Mouse (Mus musculus) cerebellum, adult 11 months (tissue): Measurements from ENCODE around the gene Adamts15.

Experiments
- DNase-seq: peaks from one replicate; pipeline ENCODE4 v3.0.0; 2022

The Adamts15 gene

DNA sequence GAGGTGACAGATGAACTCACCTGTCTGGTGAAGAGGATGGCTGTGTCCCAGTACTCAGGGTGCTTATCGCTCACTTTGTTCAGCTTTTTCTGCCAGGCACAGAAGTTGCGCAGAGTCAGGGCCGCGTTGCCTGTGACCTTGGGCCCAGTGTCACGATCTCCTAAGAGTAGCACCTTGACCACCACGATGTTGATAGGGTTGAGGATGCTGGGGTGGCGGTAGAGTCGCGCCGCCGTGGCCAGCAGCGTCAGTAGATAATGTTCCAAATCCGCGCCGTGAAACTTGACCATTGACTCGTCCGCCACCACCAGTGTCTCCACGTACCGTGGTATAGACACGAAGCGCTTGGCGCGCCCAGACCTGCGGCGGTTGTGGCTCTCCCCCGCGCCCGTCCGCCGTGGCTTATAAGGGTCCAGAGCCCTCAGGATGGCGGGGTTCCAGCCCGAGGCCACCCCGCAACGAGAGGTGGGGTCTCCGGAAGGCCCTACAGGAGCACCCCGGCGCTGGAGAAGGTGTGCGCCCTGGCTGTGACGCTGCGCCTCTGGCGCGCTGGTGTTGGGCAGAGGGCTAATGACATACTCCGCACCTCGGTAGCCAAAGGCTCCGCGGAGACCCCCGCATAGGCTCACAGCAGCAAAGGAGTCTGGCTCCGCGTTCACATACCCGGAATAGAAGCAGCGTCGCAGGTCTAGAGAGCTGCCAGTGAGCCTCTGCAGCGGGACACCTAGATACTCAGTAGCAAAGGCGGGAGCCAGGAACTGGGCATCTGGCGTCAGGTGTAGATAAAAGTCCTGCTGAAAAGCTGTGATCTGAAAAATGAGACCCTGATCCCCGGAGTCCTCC lies 770 bp downstream of the Adamts15 start:
- no peak for DNase-seq

DNA sequence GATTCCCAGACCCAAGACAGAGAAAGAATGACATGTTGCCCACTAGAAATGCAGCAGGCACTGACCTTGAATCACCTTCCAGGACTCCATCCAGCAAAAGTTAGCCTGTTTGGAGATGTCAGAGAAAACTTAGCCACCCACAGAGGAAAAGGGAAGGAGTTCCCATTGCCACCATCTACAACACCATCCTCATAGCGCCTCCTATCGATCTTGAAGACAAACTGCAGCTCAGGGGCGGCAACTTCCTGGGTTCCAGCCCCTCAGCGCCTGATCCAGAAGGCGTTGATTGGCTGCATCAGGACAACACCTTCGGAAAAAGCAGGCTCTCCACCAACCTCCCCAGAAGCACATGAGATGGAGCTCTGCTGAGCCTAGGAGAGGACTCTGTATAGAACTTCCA lies 1.5 kb downstream of the Adamts15 start:
- no peak for DNase-seq

- DNase-seq, result no peak
Measured at GRCm38 (mm10) chr9:30919686-30920085, 2.6 kb downstream of the Adamts15 start.

DNA sequence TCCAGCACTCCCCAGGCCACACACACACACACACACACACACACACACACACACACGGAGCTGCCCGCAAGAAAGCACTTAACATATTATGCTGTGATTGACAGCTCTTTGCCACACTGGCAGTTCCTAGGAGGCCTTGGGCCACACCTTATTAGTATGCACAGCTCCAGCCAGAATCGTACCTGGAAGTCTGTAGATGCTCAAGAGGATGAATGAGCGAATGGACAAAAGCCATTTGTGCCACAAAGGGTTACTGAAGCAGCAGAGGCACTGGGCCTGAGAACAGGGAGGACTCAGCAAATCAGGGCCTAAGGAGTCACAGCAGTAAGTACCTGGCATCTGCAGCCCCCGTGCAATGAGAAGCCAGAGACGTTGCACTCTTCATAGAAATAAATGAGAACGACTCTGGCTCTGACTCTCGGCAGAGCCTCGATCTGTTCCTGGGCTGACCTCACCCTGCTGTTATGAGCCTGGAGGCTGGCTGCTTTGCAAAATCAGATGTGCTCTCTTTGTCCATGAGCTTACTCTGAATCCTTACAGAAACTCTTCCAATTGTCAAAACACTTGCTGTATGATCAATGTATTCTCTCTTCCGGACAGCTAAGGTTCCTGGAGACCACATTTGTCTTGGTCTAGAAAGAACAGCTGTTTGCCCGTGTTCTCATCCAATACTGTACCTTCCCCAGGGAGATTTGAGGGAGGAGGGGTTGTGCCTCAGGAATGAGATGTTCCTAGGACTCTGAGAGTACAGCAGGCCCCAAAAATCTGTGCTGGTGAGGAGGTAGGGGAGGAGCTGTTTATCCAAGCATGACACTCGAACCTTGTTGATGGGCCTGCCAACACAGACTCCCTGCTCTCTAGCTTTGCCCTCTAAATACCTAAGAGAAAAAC lies 3.5 kb downstream of the Adamts15 start:
- DNase-seq, result no peak

- DNase-seq, result no peak
Measured at GRCm38 (mm10) chr9:30916266-30916968, 5.8 kb downstream of the Adamts15 start.

GRCm38 (mm10) chr9:30914241-30914640 lies 8.0 kb downstream of the Adamts15 start:
- no peak for DNase-seq

GRCm38 (mm10) chr9:30913429-30913828 lies 8.8 kb downstream of the Adamts15 start:
- no peak for DNase-seq

GRCm38 (mm10) chr9:30912161-30912560 lies 10.1 kb downstream of the Adamts15 start:
- no peak for DNase-seq

DNA sequence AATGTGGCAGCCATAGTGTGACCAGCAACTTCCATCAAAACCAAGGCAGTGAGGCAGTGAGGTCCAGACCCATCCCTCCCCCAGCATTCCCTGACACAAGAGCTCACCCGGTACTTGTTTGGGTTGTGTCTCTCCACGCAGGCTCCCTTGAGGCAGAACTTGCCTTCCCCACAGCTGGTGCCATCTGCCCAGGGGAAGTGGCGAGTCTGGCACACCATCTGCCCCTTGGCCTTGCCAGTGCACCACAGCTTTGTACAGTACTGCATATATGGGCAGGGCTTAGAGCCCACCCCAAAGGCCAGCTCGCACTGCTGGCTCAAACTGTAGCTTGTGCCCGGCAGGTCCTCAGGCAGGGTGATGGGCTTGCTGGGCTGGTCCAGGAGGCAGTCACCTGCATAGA lies 11.8 kb downstream of the Adamts15 start:
- DNase-seq, result no peak

DNA sequence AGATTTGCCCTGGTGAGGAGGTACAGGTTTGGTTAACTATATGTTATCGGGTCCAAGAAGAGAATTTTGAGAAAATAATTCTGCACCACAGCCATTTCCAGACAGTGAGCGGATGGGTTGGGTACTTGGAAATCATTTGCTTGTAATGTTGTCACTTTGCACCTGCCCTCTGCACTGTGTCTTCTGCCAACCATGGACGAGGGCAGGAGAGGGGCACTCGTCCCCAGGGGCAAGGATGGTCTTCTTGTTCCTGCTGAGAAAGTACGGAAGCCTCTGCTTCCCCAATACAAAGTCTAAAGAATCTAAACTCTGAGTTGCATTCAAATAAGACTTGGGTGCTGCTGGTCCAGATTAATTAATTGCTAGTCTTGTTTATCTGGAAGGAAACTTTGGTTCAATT lies 13.3 kb downstream of the Adamts15 start:
- DNase-seq, result no peak

DNA sequence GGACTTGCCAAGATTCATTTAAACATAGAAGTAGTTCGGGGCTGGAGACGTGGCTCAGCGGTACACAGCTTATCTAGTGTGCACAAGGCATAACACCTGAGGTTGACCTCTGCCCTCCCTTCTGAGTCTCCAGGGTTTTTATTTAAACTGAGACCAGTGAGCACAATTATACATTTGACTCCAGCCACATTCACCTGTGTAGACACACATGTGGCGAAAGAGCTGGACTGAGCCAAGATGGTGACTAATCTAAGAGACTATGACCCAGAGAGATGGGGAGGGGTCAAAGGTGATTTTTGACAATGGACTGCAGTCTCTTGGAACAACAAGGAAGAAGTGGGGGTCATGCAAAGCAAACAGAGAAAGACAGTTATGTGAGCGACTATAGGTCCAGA lies 14.0 kb downstream of the Adamts15 start:
- DNase-seq, result no peak

DNA sequence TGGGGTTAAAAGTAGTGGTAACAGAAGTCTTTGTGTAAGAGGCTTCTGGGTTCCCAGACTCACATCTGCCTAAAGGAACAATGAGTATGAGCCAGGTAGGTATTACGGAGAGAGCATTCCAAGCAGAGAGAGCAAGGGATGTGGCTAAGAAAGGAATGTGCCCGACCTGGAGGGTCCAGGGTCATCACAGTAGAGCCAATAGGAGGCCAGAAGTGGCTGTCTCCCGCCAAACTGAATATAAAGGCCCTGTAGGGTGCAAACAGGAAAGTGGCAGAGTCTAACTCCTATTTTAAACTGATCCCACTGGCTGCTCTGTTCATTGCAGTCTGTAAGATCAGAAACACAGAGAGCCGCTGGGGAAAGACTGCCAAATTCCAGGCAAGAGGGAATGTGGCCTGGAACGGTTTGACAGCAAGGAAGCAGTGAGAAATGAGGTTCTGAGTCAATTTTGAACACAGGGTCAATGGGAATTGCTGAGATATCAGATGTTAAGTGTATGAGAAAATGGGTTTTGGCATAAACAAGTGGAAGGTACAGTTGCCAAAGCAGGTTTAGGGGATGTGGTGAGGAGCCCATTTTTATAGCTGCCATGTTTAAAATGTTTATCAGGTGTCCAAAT lies 14.5 kb downstream of the Adamts15 start:
- DNase-seq, result no peak

GRCm38 (mm10) chr9:30906426-30906825 lies 15.8 kb downstream of the Adamts15 start:
- no peak for DNase-seq

GRCm38 (mm10) chr9:30905861-30906260 lies 16.4 kb downstream of the Adamts15 start:
- DNase-seq, result no peak

DNA sequence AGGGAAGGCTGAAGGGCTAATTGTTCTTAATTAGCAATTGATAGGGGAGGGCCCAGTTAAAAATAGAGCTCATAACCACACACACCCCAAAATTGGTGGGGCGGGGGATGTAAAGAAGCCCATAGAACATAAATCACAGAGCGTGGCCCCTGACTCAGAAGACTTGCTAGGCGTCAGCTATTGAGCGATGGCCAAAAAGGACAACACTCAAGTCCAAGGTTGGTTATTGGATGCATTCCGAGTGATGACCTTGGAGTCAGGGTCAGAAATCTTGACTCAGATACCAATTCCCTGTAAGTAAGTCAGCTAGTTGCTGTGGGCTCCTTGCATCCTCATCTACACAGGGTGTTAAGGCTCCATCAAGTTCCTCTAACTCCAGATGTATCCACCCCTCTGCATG lies 19.0 kb downstream of the Adamts15 start:
- DNase-seq, result no peak

GRCm38 (mm10) chr9:30902641-30903040 lies 19.6 kb downstream of the Adamts15 start:
- DNase-seq, result no peak

GRCm38 (mm10) chr9:30902152-30902551 lies 20.1 kb downstream of the Adamts15 start:
- DNase-seq, result no peak

GRCm38 (mm10) chr9:30897169-30897568 lies 25.1 kb downstream of the Adamts15 start:
- no peak for DNase-seq

DNA sequence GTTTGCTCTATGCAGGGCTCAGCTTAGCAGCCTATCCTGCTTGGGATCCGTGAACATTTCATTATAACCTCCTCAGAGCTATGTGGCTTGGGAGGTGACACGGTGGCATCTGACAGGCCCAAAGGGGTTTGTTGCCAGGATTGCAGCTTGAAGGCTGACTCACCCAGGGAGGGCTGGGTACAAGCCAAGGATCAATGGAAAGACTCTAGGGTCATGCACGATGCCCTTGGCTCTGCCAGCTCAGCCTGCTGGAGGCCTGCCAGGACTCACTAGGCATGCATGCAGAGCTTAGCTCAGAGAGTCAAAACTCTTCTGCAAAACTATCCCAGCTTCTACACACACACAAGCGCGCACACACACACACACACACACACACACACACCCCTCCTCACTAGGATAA lies 25.5 kb downstream of the Adamts15 start:
- DNase-seq, result peak; percentile 43

DNA sequence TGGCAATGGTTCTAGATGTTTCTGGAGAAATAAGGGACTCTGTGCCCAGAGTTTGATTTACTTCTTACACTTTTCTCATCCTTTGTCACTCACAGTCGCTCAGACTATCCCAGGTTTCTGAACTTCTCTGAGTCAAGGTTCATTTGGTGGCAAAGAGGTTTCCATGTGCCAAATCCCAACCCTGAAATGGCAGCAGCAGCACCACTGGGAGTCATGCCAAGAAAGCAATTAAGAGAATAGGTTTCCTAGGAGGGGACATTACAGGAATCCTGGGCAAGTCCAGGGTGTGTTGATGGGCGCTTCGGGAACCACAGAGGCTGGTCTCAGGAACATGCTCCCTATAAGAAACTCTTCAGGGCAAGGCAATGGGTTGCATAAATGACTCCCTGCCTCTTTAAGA lies 26.6 kb downstream of the Adamts15 start:
- DNase-seq, result no peak

DNA sequence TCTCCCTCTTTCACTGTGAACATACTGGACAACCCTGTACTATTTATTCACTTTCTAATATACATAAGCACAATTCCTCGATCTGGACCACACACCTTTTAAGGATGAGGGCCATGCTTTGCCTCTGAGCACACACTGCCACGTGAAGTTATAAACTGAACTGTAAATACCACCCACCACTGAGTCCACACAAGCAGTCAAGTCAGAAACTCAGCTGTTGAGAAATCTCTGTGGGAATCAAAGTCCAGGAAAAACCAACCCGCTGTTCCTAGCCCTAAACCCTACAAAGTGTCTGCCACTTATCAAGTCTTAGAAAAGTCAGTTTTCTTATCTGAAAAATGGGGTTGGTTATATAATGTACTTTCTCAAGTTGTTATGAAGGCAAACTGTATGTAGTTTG lies 36.0 kb downstream of the Adamts15 start:
- no peak for DNase-seq

DNA sequence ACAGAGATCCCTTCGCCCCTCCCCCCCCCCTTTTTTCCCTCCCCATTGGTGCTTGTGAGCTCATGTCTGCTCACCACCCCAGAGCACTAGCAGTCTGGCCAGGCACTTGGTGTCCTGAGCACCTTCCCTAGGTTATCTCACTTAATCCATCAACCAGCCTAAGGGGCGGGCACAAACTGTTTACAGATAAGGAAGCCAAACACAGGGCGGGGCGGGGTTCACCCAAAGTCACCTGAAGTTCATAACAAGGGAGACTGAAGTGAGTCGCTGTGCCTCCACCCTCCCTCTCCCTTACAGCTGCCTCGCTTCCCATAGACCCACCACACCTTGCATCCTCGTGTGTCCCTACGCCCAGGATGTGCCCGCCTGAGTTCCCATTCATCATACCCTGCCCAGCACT lies 41.7 kb downstream of the Adamts15 start:
- no peak for DNase-seq

DNA sequence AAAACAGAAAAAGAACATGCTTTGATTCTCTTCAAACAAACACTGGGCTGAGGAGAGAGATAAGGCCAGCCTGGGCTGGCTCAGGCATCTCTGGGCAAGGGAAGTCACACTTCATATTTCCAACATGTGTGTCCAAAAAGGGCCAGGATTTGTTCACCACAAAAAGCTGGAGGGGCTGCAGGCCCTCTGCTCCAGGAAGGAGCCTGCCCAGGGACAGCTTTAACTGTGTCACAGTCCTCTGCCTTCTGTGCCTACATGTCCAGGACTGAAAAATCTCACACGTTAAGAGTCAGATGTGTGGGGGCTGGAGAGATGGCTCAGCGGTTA lies 42.3 kb downstream of the Adamts15 start:
- no peak for DNase-seq
